Mouse (Mus musculus): ENCODE data around the gene Olfr469.

- TF ChIP-seq CTCF (IDR thresholded peaks at IDR 0.05; ENCODE audit: control insufficient read depth, insufficient read depth, insufficient replicate concordance, low read depth, low read length) (no peak), POLR2A (IDR thresholded peaks at IDR 0.05; ENCODE audit: control insufficient read depth, low read depth, low read length) (no peak)
Observed at GRCm38 (mm10) chr7:107770812-107771211, 54.5 kb downstream of the Olfr469 start.
